Mouse (Mus musculus): ENCODE measurements around the gene Bckdha. TPM values are rescaled to one million over a fixed set of nuclear protein-coding genes. Genes with fewer than 3 reads are reported as not detected.

Gene Bckdha
- polyA plus RNA-seq, 1 experiment from 2014 or later = 70.1 TPM

DNA sequence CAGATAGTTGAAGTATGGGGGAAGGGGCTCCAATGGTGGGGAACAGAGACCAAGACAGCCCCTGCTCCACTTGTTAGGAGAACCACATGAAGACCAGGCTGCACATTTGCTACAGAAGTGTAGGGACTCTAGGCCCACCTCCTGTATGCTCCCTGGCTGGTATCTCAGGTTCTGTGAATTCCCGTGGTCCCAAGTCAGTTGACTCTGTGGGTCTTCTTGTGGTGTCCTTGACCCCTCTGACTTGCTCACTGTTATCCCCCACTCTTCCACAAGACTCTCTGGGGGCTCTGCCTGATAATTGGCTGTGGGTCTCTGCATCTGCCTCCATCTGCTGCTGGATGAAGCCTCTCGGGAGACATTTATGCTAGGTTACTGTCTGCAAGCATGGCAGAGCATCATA lies 67.6 kb downstream of the Bckdha start:
- Histone ChIP-seq H3K27me3 (no peaks in the 10 kb centered on the region), H3K4me3 (replicated peaks) (no peak overlapping the region), H3K9me3 (replicated peaks) (no peaks in the 10 kb centered on the region), H3K4me1 (no peaks in the 10 kb centered on the region), H3K36me3 (no peaks in the 10 kb centered on the region), H3K27ac (no peak overlapping the region), H3K9ac (no peak overlapping the region), H3K4me2 (no peak overlapping the region)
- WGBS = 88% methylated on average over 2 of the region's 2 CpGs
- ATAC-seq (replicated peaks; ENCODE audit: low FRiP score) = no peak

DNA sequence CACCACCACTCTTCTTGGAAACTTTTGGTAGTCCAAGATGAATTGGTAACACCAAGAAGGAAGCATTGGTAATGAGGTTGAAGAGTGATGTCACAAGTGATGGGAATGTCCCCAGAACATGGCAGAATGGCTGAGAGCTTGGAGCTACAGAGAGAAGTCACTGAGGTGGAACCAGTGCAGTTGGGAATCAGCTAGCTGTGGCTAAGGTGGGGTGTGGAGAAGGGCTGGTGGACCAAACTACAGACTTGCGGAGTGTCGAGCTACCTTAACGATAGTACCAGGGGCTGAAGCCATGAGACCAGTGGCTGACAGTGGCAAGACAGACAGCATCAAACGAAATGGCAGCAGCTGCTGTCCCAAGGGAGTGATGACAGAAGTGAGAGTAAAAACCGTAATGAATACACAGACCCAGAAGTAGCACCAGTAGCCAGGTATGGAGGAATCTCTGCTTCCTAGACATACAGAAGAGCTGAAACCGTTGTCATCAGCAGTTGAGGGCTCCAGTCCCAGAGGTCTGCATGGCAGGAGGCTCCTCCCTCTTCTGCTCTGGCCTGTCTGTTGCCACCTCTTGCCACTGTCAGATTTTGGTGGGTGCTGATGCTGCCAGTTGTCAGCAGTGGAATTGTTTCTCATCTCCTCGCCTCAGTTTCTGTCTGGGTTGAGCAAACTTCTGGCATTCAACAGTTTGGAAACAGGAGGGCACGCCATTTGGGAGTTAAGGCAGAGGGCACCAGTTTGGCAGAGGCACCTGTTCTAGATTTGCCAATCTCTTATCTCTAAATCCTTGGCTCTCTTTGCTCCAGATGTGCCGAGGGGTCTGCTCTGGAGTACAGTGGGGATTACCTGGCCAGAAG lies 73.2 kb downstream of the Bckdha start:
- Histone ChIP-seq H3K27ac (no peak overlapping the region), H3K9me3 (replicated peaks) (no peaks in the 10 kb centered on the region)
- WGBS = 81% methylated on average over 9 of the region's 9 CpGs

DNA sequence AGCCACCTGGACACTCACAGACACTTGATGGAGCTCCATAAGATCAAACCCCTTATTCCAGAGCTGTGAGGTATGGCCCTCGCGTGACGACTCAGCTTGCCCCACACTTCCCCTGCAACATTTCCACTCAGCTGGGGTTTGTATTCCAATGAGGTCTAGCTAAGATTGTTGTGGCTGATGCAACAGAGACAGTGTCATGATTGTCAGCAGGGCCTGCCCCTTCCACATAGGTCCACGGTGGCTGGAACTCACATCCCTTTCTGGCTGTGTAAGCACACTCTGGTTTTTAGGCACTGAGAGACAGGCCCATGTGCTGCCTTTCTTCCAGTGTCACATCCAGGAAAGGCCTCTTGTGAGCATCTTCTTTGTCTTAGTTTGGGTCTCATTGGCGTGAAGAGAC lies 74.1 kb downstream of the Bckdha start:
- no peak overlapping the region for H3K9ac ChIP-seq
- no peak overlapping the region for H3K27ac ChIP-seq
- H3K9me3 ChIP-seq (replicated peaks) = no peaks in the 10 kb centered on the region
- ATAC-seq (replicated peaks; ENCODE audit: low FRiP score) = no peak
- 83% methylated on average over 5 of the region's 5 CpGs for WGBS
- H3K4me3 ChIP-seq (replicated peaks) = no peak overlapping the region
- no peaks in the 10 kb centered on the region for H3K4me1 ChIP-seq
- no peaks in the 10 kb centered on the region for H3K36me3 ChIP-seq
- no peaks in the 10 kb centered on the region for H3K27me3 ChIP-seq
- no peak overlapping the region for H3K4me2 ChIP-seq

More for the DNA sequence above, 73.2 kb downstream of the Bckdha start:
- H3K9ac ChIP-seq = no peak overlapping the region
- H3K36me3 ChIP-seq = no peaks in the 10 kb centered on the region
- no peak for ATAC-seq (replicated peaks; ENCODE audit: low FRiP score)
- no peak overlapping the region for H3K4me3 ChIP-seq (replicated peaks)
- H3K4me2 ChIP-seq = no peak overlapping the region
- no peaks in the 10 kb centered on the region for H3K4me1 ChIP-seq
- no peaks in the 10 kb centered on the region for H3K27me3 ChIP-seq

DNA sequence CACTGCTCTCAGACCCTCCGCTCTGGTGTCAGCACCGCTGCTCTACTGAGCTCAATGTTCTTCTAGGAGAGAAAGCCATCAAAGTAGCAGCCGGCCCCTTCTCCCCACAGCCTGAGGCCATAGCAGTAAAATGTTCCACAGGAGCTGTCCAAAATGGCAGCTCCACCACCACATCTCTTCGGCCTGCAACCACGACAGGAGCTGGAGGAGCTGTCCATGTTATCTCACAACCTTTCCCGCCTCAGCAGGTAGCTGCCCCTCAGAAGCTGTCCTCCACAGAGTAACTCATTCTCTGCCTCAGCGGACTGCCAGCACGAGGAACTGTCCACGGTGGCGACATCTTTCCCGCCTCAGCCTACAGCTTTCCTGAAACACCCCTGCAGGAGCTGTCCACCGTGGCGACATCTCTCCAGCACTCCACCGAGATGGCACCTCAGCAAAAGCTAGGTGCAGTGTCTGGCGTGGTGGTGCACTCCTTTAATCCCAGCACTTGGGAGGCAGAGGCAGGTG lies 76.4 kb downstream of the Bckdha start:
- Histone ChIP-seq H3K27me3 (no peaks in the 10 kb centered on the region), H3K27ac (no peak overlapping the region), H3K9ac (no peak overlapping the region), H3K4me3 (replicated peaks) (no peak overlapping the region), H3K9me3 (replicated peaks) (no peaks in the 10 kb centered on the region), H3K4me1 (no peaks in the 10 kb centered on the region), H3K4me2 (no peak overlapping the region), H3K36me3 (no peaks in the 10 kb centered on the region)
- ATAC-seq (replicated peaks; ENCODE audit: low FRiP score) = no peak
- 87% methylated on average over 15 of the region's 15 CpGs for WGBS

Other genes starting within 250 kb of the Bckdha start
- 0.45 and 0.84 TPM in 2 replicates for gene Cxcl17, start 246.1 kb downstream of the Bckdha start, polyA plus RNA-seq (2015; fragmentation: Nextera tagmentation; extraction: Ambion mirVana)
- 3.9 and 11.4 TPM in 2 replicates for gene Ceacam1, start 181.4 kb downstream of the Bckdha start, polyA plus RNA-seq (2015; fragmentation: Nextera tagmentation; extraction: Ambion mirVana)
- gene Ceacam2, start 119.1 kb downstream of the Bckdha start, polyA plus RNA-seq (2015; fragmentation: Nextera tagmentation; extraction: Ambion mirVana) = 0.09 TPM in 2 replicates
- 3.1 and 3.5 TPM in 2 replicates for gene Erich4, start 43.1 kb downstream of the Bckdha start, polyA plus RNA-seq (2015; fragmentation: Nextera tagmentation; extraction: Ambion mirVana)
- 50.0 and 56.1 TPM in 2 replicates for gene Dmac2, start 39.6 kb downstream of the Bckdha start, polyA plus RNA-seq (2015; fragmentation: Nextera tagmentation; extraction: Ambion mirVana)
- 10.4 and 13.6 TPM in 2 replicates for gene B3gnt8, start 32.3 kb downstream of the Bckdha start, polyA plus RNA-seq (2015; fragmentation: Nextera tagmentation; extraction: Ambion mirVana)
- gene Exosc5, start 183 bp upstream of the Bckdha start, polyA plus RNA-seq (2015; fragmentation: Nextera tagmentation; extraction: Ambion mirVana) = 81.2 and 87.5 TPM in 2 replicates
- gene Tmem91, start 16.2 kb upstream of the Bckdha start, polyA plus RNA-seq (2015; fragmentation: Nextera tagmentation; extraction: Ambion mirVana) = 2.4 and 2.8 TPM in 2 replicates
- 28.4 and 32.3 TPM in 2 replicates for gene B9d2, start 21.8 kb upstream of the Bckdha start, polyA plus RNA-seq (2015; fragmentation: Nextera tagmentation; extraction: Ambion mirVana)
- gene Tgfb1, start 28.0 kb upstream of the Bckdha start, polyA plus RNA-seq (2015; fragmentation: Nextera tagmentation; extraction: Ambion mirVana) = 3.0 and 3.1 TPM in 2 replicates
- 22.2 and 26.2 TPM in 2 replicates for gene Ccdc97, start 60.1 kb upstream of the Bckdha start, polyA plus RNA-seq (2015; fragmentation: Nextera tagmentation; extraction: Ambion mirVana)
- gene Hnrnpul1, start 95.8 kb upstream of the Bckdha start, polyA plus RNA-seq (2015; fragmentation: Nextera tagmentation; extraction: Ambion mirVana) = 61.3 and 65.0 TPM in 2 replicates
- 81.9 and 91.5 TPM in 2 replicates for gene Axl, start 129.7 kb upstream of the Bckdha start, polyA plus RNA-seq (2015; fragmentation: Nextera tagmentation; extraction: Ambion mirVana)
- gene Cyp2s1, start 157.9 kb upstream of the Bckdha start, polyA plus RNA-seq (2015; fragmentation: Nextera tagmentation; extraction: Ambion mirVana) = 17.2 and 18.1 TPM in 2 replicates
- not detected in 2 replicates for gene Cyp2b10, start 238.6 kb upstream of the Bckdha start, polyA plus RNA-seq (2015; fragmentation: Nextera tagmentation; extraction: Ambion mirVana)

Data from kidney, embryonic 15.5 days (tissue).